Mouse (Mus musculus): ENCODE measurements around the gene Xcr1. TPM values are rescaled to one million over a fixed set of nuclear protein-coding genes. Genes with fewer than 3 reads are reported as not detected.

The Xcr1 gene
- under 1 TPM; 0.12 to 0.61 TPM for polyA plus RNA-seq (2017; shearing (Covaris generic))

- ATAC-seq, result no peak
Observed at GRCm38 (mm10) chr9:123861929-123862328, at the start of gene Xcr1. Gene Xcr1, minus strand, starts transcription at chr9:123862029.

- peak; percentile 93 for ATAC-seq
Observed at GRCm38 (mm10) chr9:123872049-123872448, 10.2 kb upstream of the Xcr1 start.

- peak; percentile 40 for ATAC-seq
Observed at GRCm38 (mm10) chr9:123869167-123869784, 7.4 kb upstream of the Xcr1 start.

GRCm38 (mm10) chr9:123863641-123864040 lies 1.8 kb upstream of the Xcr1 start:
- no peak for ATAC-seq

- ATAC-seq, result no peak
Observed at GRCm38 (mm10) chr9:123862895-123863616, 1.2 kb upstream of the Xcr1 start.

GRCm38 (mm10) chr9:123856836-123857235 lies 5.0 kb downstream of the Xcr1 start:
- no peak for ATAC-seq

GRCm38 (mm10) chr9:123852449-123853390 lies 9.1 kb downstream of the Xcr1 start:
- no peak for ATAC-seq

GRCm38 (mm10) chr9:123851713-123852448 lies 9.9 kb downstream of the Xcr1 start, which contains the start of gene Fyco1:
Gene Fyco1, minus strand, starts transcription at chr9:123851899.
- ATAC-seq, result peak; percentile 94

GRCm38 (mm10) chr9:123851062-123851712 lies 10.6 kb downstream of the Xcr1 start:
- peak; percentile 45 for ATAC-seq

- ATAC-seq, result peak; percentile 21
Observed at GRCm38 (mm10) chr9:123850705-123851061, 11.1 kb downstream of the Xcr1 start.

- ATAC-seq, result no peak
Observed at GRCm38 (mm10) chr9:123849976-123850695, 11.7 kb downstream of the Xcr1 start.

GRCm38 (mm10) chr9:123846490-123846889 lies 15.3 kb downstream of the Xcr1 start:
- ATAC-seq, result no peak

GRCm38 (mm10) chr9:123845120-123845519 lies 16.7 kb downstream of the Xcr1 start:
- ATAC-seq, result no peak

- ATAC-seq, result no peak
Observed at GRCm38 (mm10) chr9:123844468-123844867, 17.4 kb downstream of the Xcr1 start.

GRCm38 (mm10) chr9:123840243-123840642 lies 21.6 kb downstream of the Xcr1 start:
- no peak for ATAC-seq

GRCm38 (mm10) chr9:123835851-123836250 lies 26.0 kb downstream of the Xcr1 start:
- ATAC-seq, result peak; percentile 43

- ATAC-seq, result no peak
Observed at GRCm38 (mm10) chr9:123828916-123829315, 32.9 kb downstream of the Xcr1 start.

GRCm38 (mm10) chr9:123826631-123827030 lies 35.2 kb downstream of the Xcr1 start:
- ATAC-seq, result no peak

- no peak for ATAC-seq
Observed at GRCm38 (mm10) chr9:123818601-123819000, 43.2 kb downstream of the Xcr1 start.

GRCm38 (mm10) chr9:123815996-123816395 lies 45.8 kb downstream of the Xcr1 start:
- ATAC-seq, result no peak

- ATAC-seq, result no peak
Observed at GRCm38 (mm10) chr9:123815444-123815843, 46.4 kb downstream of the Xcr1 start.

All from CD4-positive, CD25-positive, alpha-beta regulatory T cell, adult 4 months (primary cell).